Mouse (Mus musculus) testis, adult 2 months (tissue): ENCODE results near the gene Cttnbp2nl. TPM values are rescaled to one million over a fixed set of nuclear protein-coding genes. Genes with fewer than 3 reads are reported as not detected.

ENCODE experiments used
- H3K27ac ChIP-seq: fragments of 200-500 bp; 2 replicates; pipeline ENCODE4 v1.5.1; 2012; ENCODE audit warnings: low read depth, low read length; ENCODE audit not compliant: control insufficient read depth, insufficient read depth
- H3K27me3 ChIP-seq: fragments of 200-500 bp; 2 replicates; pipeline ENCODE4 v1.6.1; 2012; ENCODE audit warnings: mild to moderate bottlenecking, low read length, moderate library complexity; ENCODE audit not compliant: control insufficient read depth, insufficient read depth
- H3K36me3 ChIP-seq: fragments of 200-500 bp; 2 replicates; pipeline ENCODE4 v1.6.1; 2012; ENCODE audit warnings: mild to moderate bottlenecking, low read length; ENCODE audit not compliant: control insufficient read depth, insufficient read depth
- H3K4me1 ChIP-seq: fragments of 200-500 bp; 2 replicates; pipeline ENCODE4 v1.6.1; 2012; ENCODE audit warnings: low read length; ENCODE audit not compliant: control insufficient read depth, insufficient read depth
- H3K4me3 ChIP-seq: fragments of 200-500 bp; 2 replicates; pipeline ENCODE4 v1.5.1; 2012; ENCODE audit warnings: low read depth, mild to moderate bottlenecking, low read length, moderate library complexity, mixed read lengths; ENCODE audit not compliant: control insufficient read depth
- CTCF ChIP-seq: fragments of 200-500 bp; IDR thresholded peaks from 2 replicates; pipeline ENCODE4 v1.5.1; 2012; ENCODE audit warnings: low read depth, mild to moderate bottlenecking, inconsistent platforms, low read length, moderate library complexity; ENCODE audit not compliant: control insufficient read depth, insufficient read depth, insufficient replicate concordance
- POLR2A ChIP-seq: fragments of 200-500 bp; IDR thresholded peaks from 2 replicates; pipeline ENCODE4 v1.6.1; 2012; ENCODE audit warnings: low read depth, mild to moderate bottlenecking, inconsistent platforms, low read length, moderate library complexity; ENCODE audit not compliant: control insufficient read depth
- polyA plus RNA-seq: library from polyadenylated mRNA; depleted of rRNA; stranded (reverse); fragments of >200 nt; gene quantifications from 2 replicates; pipeline ENCODE4 v1.2.3, GENCODE M21; 2012

The Cttnbp2nl gene
- polyA plus RNA-seq, 1 experiment, result 7.6 TPM

DNA sequence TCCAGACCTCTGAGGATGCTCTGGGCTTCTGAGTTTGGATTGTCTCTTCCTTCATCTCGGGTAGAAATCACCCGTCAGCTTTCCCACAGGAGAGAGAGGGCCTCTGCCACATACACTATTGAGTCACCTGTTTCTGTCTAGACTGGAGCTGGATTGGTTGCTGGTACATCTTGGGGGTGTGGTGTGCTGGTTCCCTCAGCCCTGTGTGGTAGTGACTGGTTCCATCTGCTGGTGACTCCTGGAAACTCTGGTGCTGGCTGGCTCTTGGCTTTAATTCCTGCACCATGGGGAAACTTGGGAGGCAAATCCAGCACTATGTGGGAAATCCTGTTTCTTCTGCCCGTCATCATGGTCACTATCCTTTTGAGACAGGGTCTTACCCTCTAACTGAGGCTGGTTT lies 38.0 kb upstream of the Cttnbp2nl start:
- no peaks in the 10 kb centered on the region for H3K27me3 ChIP-seq
- H3K27ac ChIP-seq, result no peak overlapping the region
- peak; percentile 53; the same call in 1 of the 2 replicates for TF ChIP-seq CTCF
- no peak for TF ChIP-seq POLR2A
- H3K36me3 ChIP-seq, result no peaks in the 10 kb centered on the region
- H3K4me1 ChIP-seq, result no peaks in the 10 kb centered on the region
- H3K4me3 ChIP-seq, result no peak overlapping the region

DNA sequence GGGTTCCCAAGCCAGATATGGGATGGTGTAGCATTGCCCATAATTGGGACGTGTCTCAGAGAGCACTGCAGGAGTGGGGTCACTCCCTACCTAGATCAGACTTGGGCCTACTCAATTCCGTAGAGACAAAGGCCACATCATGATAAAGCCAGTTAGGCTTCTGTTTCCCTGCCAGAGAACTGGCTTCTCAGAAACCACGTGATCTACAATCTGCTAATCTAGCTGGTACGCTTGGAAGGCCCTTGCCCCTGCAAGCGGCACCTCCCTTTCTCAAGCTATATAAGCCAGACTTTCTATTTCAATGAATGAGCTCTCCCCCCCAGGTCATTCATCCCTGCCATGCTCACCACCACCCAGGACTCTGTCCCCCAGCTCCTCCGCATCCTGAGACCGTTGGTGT lies 37.2 kb upstream of the Cttnbp2nl start:
- no peak overlapping the region for H3K27ac ChIP-seq
- no peaks in the 10 kb centered on the region for H3K36me3 ChIP-seq
- TF ChIP-seq POLR2A (no peak), CTCF (no peak)
- no peaks in the 10 kb centered on the region for H3K27me3 ChIP-seq
- H3K4me1 ChIP-seq, result no peaks in the 10 kb centered on the region
- H3K4me3 ChIP-seq, result no peak overlapping the region

GRCm38 (mm10) chr3:105088638-105089037 lies 35.7 kb upstream of the Cttnbp2nl start:
- Histone ChIP-seq H3K4me1 (no peaks in the 10 kb centered on the region), H3K4me3 (no peak overlapping the region), H3K27ac (no peak overlapping the region), H3K27me3 (no peaks in the 10 kb centered on the region), H3K36me3 (no peaks in the 10 kb centered on the region)
- no peak for TF ChIP-seq CTCF

GRCm38 (mm10) chr3:105087344-105087743 lies 34.4 kb upstream of the Cttnbp2nl start:
- H3K4me3 ChIP-seq, result no peak overlapping the region
- TF ChIP-seq CTCF (no peak), POLR2A (no peak)
- H3K36me3 ChIP-seq, result no peaks in the 10 kb centered on the region
- no peaks in the 10 kb centered on the region for H3K4me1 ChIP-seq
- no peak overlapping the region for H3K27ac ChIP-seq
- H3K27me3 ChIP-seq, result no peaks in the 10 kb centered on the region

DNA sequence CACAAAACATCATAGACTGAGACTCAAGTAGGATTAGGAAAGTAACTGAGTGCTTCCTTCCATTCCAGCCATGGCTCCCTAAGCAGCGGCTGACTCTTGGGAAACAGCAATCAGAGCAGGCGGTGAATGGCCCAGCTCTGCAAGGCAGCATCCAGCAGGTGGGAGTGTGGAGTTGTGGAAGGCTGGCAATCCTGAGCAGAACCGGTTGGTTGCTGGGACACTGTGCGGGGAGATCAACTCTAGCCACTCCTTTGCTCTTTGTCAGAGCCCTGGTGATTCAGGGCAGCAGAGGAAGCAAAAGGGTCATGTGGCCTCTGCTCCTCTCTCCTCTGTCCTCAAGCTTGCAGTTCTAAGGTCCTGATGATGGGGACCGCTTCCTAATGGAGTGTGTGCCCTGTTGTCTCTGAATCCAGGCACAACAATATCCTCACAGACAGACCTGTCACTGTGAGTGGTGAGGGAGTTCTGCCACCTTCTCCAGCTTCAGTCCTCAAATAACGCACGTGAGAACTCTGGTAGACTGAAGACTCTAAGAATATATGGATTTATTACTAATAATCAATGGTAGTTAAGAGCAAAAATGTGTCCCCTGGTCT lies 25.4 kb upstream of the Cttnbp2nl start:
- H3K36me3 ChIP-seq, result no peaks in the 10 kb centered on the region
- TF ChIP-seq CTCF (peak; percentile 66; the same call in 1 of the 2 replicates), POLR2A (no peak)
- no peak overlapping the region for H3K27ac ChIP-seq
- H3K27me3 ChIP-seq, result no peaks in the 10 kb centered on the region
- no peaks in the 10 kb centered on the region for H3K4me1 ChIP-seq
- no peak overlapping the region for H3K4me3 ChIP-seq

DNA sequence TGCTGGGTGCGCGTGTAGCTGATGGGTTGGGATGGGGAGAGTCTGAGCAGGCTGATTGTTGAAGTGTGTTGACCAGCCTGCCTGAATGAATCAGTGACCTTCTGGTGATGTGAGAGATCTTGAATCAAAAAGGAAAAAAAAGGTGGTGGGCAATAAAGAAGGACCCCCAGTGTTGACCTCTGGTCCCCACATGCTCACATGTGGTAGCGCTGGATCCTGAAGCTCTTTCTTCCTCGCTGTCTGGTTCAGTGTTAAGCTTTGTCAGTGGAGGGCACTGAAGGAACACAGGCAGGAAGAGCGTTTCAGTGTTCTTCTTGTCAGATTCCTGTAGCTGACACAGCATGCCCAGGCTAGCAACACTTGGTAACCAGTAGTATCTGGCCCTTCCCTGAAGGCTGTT lies 22.9 kb upstream of the Cttnbp2nl start:
- Histone ChIP-seq H3K36me3 (no peaks in the 10 kb centered on the region), H3K4me3 (no peak overlapping the region), H3K4me1 (no peaks in the 10 kb centered on the region), H3K27me3 (no peaks in the 10 kb centered on the region), H3K27ac (no peak overlapping the region)
- no peak for TF ChIP-seq CTCF

- Histone ChIP-seq H3K36me3 (no peaks in the 10 kb centered on the region), H3K4me3 (no peak overlapping the region), H3K4me1 (no peaks in the 10 kb centered on the region; the same call in 1 of the 2 replicates), H3K27ac (no peak overlapping the region), H3K27me3 (no peaks in the 10 kb centered on the region)
- TF ChIP-seq CTCF, result no peak
- TF ChIP-seq POLR2A, result no peak
Observed at GRCm38 (mm10) chr3:105072536-105072935, 19.6 kb upstream of the Cttnbp2nl start.

GRCm38 (mm10) chr3:105071251-105071650 lies 18.3 kb upstream of the Cttnbp2nl start:
- Histone ChIP-seq H3K4me1 (no peaks in the 10 kb centered on the region; the same call in 1 of the 2 replicates), H3K4me3 (no peak overlapping the region), H3K36me3 (no peaks in the 10 kb centered on the region), H3K27ac (no peak overlapping the region), H3K27me3 (no peaks in the 10 kb centered on the region)
- TF ChIP-seq CTCF (no peak), POLR2A (no peak)
